Mouse (Mus musculus) limb, embryonic 14.5 days (tissue): Measurements from ENCODE around the gene Rap1a. TPM values are rescaled to one million over a fixed set of nuclear protein-coding genes. Genes with fewer than 3 reads are reported as not detected.

ENCODE experiments used
- ATAC-seq: fragments of 200-750 bp; cut with Nextera tagmentation; 2 replicates; pipeline ENCODE4 v1.8.0; 2017; ENCODE audit warnings: low read depth, moderate number of reproducible peaks, moderate TSS enrichment; ENCODE audit not compliant: low FRiP score
- DNase-seq: peaks from one replicate; pipeline ENCODE4 v3.0.0-alpha.2; 2015; ENCODE audit warnings: low spot score
- H3K27ac ChIP-seq: fragments of 300-500 bp; sonication (generic); replicated peaks from 2 replicates; pipeline ENCODE4 v1.5.1; 2014; ENCODE audit warnings: low read depth, mild to moderate bottlenecking, low read length, moderate library complexity, mixed read lengths
- H3K27me3 ChIP-seq: fragments of 300-500 bp; sonication (generic); 2 replicates; pipeline ENCODE4 v1.6.1; 2014; ENCODE audit warnings: low read length, mixed read lengths; ENCODE audit not compliant: control insufficient read depth, insufficient read depth
- H3K36me3 ChIP-seq: fragments of 300-500 bp; sonication (generic); 2 replicates; pipeline ENCODE4 v1.6.1; 2014; ENCODE audit warnings: mild to moderate bottlenecking, low read length, moderate library complexity, mixed read lengths; ENCODE audit not compliant: control insufficient read depth, insufficient read depth
- H3K4me1 ChIP-seq: fragments of 300-500 bp; sonication (generic); 2 replicates; pipeline ENCODE4 v1.6.1; 2014; ENCODE audit warnings: antibody characterized with exemption, low read length, mixed read lengths; ENCODE audit not compliant: control insufficient read depth, insufficient read depth
- H3K4me2 ChIP-seq: fragments of 300-500 bp; sonication (generic); replicated peaks from 2 replicates; pipeline ENCODE4 v1.6.1; 2014; ENCODE audit warnings: low read depth, mild to moderate bottlenecking, low read length, moderate library complexity; ENCODE audit not compliant: severe bottlenecking
- H3K4me3 ChIP-seq: fragments of 300-500 bp; sonication (generic); replicated peaks from 2 replicates; pipeline ENCODE4 v1.5.1; 2014; ENCODE audit warnings: low read length
- H3K9ac ChIP-seq: fragments of 300-500 bp; sonication (generic); 2 replicates; pipeline ENCODE4 v1.6.1; 2014; ENCODE audit warnings: mild to moderate bottlenecking, low read depth, low read length, moderate library complexity; ENCODE audit not compliant: severe bottlenecking
- H3K9me3 ChIP-seq: fragments of 300-500 bp; sonication (generic); 2 replicates; pipeline ENCODE4 v1.6.1; 2016; ENCODE audit warnings: low read length; ENCODE audit not compliant: control insufficient read depth
- POLR2A ChIP-seq: fragments of 200-500 bp; IDR thresholded peaks from 2 replicates; pipeline ENCODE4 v1.8.0; 2012; ENCODE audit warnings: inconsistent platforms, mild to moderate bottlenecking, moderate library complexity, borderline replicate concordance; ENCODE audit not compliant: insufficient read depth, insufficient read length; ENCODE audit errors: extremely low read depth
- WGBS: fragments of 180-500 bp; shearing (Covaris S2); extraction: QIAGEN DNeasy Blood & Tissue Kit; methylation state at CpG from one replicate; pipeline ENCODE4 v1.1.7; 2014; 5-methylcytosine and 5-hydroxymethylcytosine counted together
- polyA plus RNA-seq, 2 experiments: library from polyadenylated mRNA; depleted of rRNA in 1 of 2; stranded (reverse) in 1 of 2; unstranded in 1 of 2; fragments of >200 nt; fragmentation: Nextera tagmentation in 1 of 2; extraction: Ambion mirVana in 1 of 2; gene quantifications; 2 replicates each; pipeline versions ENCODE4 v1.2.1 to v1.2.3; 2012 to 2014

The Rap1a gene
- polyA plus RNA-seq, 2 experiments, result 45.1 to 77.7 TPM

GRCm38 (mm10) chr3:105687324-105688060 is 113.6 kb downstream of the Rap1a start, which contains the start of gene Ddx20:
TSS of gene Ddx20 (minus strand) at chr3:105687574.
- peak; percentile 98 for ATAC-seq
- no peaks in the 10 kb centered on the region for H3K27me3 ChIP-seq
- peak; percentile 97 for DNase-seq
- H3K9me3 ChIP-seq, result no peaks in the 10 kb centered on the region
- peaks cover 21% of the 10 kb centered on the region for H3K36me3 ChIP-seq
- H3K4me3 ChIP-seq, result peak within 1 kb of the TSS; percentile 99
- under 1% methylated on average over 59 of the region's 72 CpGs for WGBS
- 0 out of 2 replicates have a peak, but pooled peaks cover 8% of the 10 kb centered on the region for H3K4me1 ChIP-seq
- peak; percentile 87; the same call in 1 of the 2 replicates for TF ChIP-seq POLR2A
- peak within 1 kb of the TSS; percentile 95 for H3K9ac ChIP-seq
- H3K27ac ChIP-seq, result peak within 1 kb of the TSS; percentile 79
- H3K4me2 ChIP-seq, result peak within 1 kb of the TSS; percentile 65

DNA sequence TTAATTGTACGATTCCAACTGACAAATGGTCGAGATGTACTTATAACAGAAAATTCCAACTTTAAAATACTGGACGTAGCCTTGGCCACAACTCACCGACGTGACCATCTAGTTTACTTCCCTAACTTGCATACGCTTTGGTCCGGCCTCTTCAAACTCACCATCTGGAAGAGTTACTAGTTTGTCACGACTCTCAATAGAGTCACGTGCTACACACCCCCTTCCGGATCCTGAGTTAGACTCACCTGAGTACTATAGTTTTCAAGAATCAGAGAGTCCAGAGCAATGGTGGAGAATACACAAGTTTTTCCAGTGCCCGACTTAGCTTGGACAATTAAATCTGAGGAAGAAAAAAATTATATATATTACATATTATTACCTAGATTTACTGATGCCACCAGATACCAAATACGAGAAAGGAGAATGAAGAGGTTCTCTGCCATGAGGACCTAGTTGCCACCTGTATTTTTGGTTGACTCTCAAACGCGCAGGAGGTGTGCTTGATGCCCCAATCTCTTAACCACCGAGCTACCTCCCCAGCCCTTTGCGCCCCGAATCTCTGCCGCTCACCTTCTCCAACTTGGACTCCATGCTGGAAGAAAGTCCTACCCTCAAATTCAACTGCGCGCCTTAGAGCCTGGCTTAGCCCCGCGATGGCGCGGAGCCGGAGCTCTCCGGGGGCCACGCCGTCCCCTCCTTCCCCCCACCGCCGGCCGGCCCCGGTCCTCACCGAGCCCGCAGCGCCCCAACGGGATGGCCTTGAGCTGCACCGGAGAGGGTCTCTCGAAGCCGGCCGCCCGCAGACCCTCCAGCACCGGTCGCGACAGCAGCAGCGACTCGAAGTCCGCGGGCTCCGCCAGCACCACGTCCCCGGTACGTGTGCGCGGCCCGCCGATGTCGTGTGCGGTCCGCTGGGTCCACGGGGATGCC is 114.5 kb downstream of the Rap1a start:
- peak overlapping the region; percentile 99 for H3K4me3 ChIP-seq
- H3K9me3 ChIP-seq, result no peaks in the 10 kb centered on the region
- H3K27me3 ChIP-seq, result no peaks in the 10 kb centered on the region
- peak overlapping the region; percentile 95 for H3K9ac ChIP-seq
- no peak for TF ChIP-seq POLR2A
- H3K27ac ChIP-seq, result peak overlapping the region; percentile 79
- DNase-seq, result peak; percentile 8
- WGBS, result 6% methylated on average over 60 of the region's 60 CpGs
- H3K36me3 ChIP-seq, result peaks cover 27% of the 10 kb centered on the region
- 0 out of 2 replicates have a peak, but pooled peaks cover 8% of the 10 kb centered on the region for H3K4me1 ChIP-seq
- ATAC-seq, result peak; percentile 46
- H3K4me2 ChIP-seq, result peak overlapping the region; percentile 65

GRCm38 (mm10) chr3:105680346-105680745 is 120.8 kb downstream of the Rap1a start:
- no peaks in the 10 kb centered on the region for H3K27me3 ChIP-seq
- WGBS, result 91% methylated on average over 7 of the region's 7 CpGs
- no peaks in the 10 kb centered on the region for H3K4me1 ChIP-seq
- peaks cover 69% of the 10 kb centered on the region for H3K36me3 ChIP-seq
- DNase-seq, result no peak
- H3K27ac ChIP-seq, result no peak overlapping the region
- no peak for ATAC-seq
- H3K9me3 ChIP-seq, result no peaks in the 10 kb centered on the region
- no peak overlapping the region for H3K9ac ChIP-seq
- no peak overlapping the region for H3K4me3 ChIP-seq
- no peak overlapping the region for H3K4me2 ChIP-seq
- TF ChIP-seq POLR2A, result no peak

Other genes starting within 250 kb of the Rap1a start
- 19.8 and 20.5 TPM in 2 replicates for gene Ddx20, start 113.8 kb downstream of the Rap1a start, polyA plus RNA-seq (2012; rRNA removed)
- gene Ddx20, start 113.8 kb downstream of the Rap1a start, polyA plus RNA-seq (2014; fragmentation: Nextera tagmentation; extraction: Ambion mirVana), result 28.8 and 34.9 TPM in 2 replicates
- 4.6 and 5.9 TPM in 2 replicates for gene Inka2, start 96.7 kb downstream of the Rap1a start, polyA plus RNA-seq (2012; rRNA removed)
- gene Inka2, start 96.7 kb downstream of the Rap1a start, polyA plus RNA-seq (2014; fragmentation: Nextera tagmentation; extraction: Ambion mirVana), result 1.4 and 1.7 TPM in 2 replicates
- 2.1 and 2.3 TPM in 2 replicates for gene Adora3, start 69.5 kb upstream of the Rap1a start, polyA plus RNA-seq (2012; rRNA removed)
- 2.8 and 3.2 TPM in 2 replicates for gene Adora3, start 69.5 kb upstream of the Rap1a start, polyA plus RNA-seq (2014; fragmentation: Nextera tagmentation; extraction: Ambion mirVana)
- 0.21 TPM in 1 of 2 replicates, not detected in the other for gene Tmigd3, start 69.6 kb upstream of the Rap1a start, polyA plus RNA-seq (2012; rRNA removed)
- 0.23 and 0.33 TPM in 2 replicates for gene Tmigd3, start 69.6 kb upstream of the Rap1a start, polyA plus RNA-seq (2014; fragmentation: Nextera tagmentation; extraction: Ambion mirVana)
- 0.41 and 0.69 TPM in 2 replicates for gene I830077J02Rik, start 131.3 kb upstream of the Rap1a start, polyA plus RNA-seq (2012; rRNA removed)
- 0.66 and 0.88 TPM in 2 replicates for gene I830077J02Rik, start 131.3 kb upstream of the Rap1a start, polyA plus RNA-seq (2014; fragmentation: Nextera tagmentation; extraction: Ambion mirVana)
- gene Wdr77, start 158.0 kb upstream of the Rap1a start, polyA plus RNA-seq (2012; rRNA removed), result 92.1 and 100 TPM in 2 replicates
- 107 and 111 TPM in 2 replicates for gene Wdr77, start 158.0 kb upstream of the Rap1a start, polyA plus RNA-seq (2014; fragmentation: Nextera tagmentation; extraction: Ambion mirVana)
- 162 and 233 TPM in 2 replicates for gene Atp5f1, start 158.8 kb upstream of the Rap1a start, polyA plus RNA-seq (2012; rRNA removed)
- 409 and 438 TPM in 2 replicates for gene Atp5f1, start 158.8 kb upstream of the Rap1a start, polyA plus RNA-seq (2014; fragmentation: Nextera tagmentation; extraction: Ambion mirVana)
- gene Ovgp1, start 172.4 kb upstream of the Rap1a start, polyA plus RNA-seq (2012; rRNA removed), result 3.4 and 3.6 TPM in 2 replicates
- gene Ovgp1, start 172.4 kb upstream of the Rap1a start, polyA plus RNA-seq (2014; fragmentation: Nextera tagmentation; extraction: Ambion mirVana), result 0.37 and 0.94 TPM in 2 replicates
- gene Pifo, start 213.3 kb upstream of the Rap1a start, polyA plus RNA-seq (2012; rRNA removed), result 0.09 TPM in 1 of 2 replicates, not detected in the other
- gene Pifo, start 213.3 kb upstream of the Rap1a start, polyA plus RNA-seq (2014; fragmentation: Nextera tagmentation; extraction: Ambion mirVana), result not detected in 2 replicates
- 0.05 TPM in 1 of 2 replicates, not detected in the other for gene Chil5, start 231.5 kb upstream of the Rap1a start, polyA plus RNA-seq (2012; rRNA removed)
- not detected in 2 replicates for gene Chil5, start 231.5 kb upstream of the Rap1a start, polyA plus RNA-seq (2014; fragmentation: Nextera tagmentation; extraction: Ambion mirVana)